ENCODE assay signal across 21 mouse cellular contexts in the genomic region with DNA sequence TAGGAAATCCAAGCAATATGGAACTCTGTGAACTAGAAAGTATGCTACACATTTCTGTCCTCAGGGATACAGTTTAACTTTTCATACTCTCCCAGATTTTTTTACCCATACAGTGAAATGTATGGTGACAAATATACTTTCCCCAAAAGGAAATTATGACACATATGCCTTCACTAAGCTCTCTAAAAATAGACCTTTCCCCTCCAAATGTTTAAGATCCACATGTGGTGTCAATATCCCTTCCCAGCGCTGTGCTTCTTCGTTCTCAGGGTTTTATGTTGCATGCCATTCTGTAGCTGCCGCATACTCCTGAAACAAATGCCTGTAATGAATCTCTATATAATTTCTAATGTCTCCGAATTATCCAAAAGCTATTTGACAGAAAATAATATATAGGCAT. TPM values are rescaled to one million over a fixed set of nuclear protein-coding genes. Genes with fewer than 3 reads are reported as not detected.
"Had no signal": no experiment of that assay in that cellular context is flagged by ENCODE, and none has a peak within 500 bp of the region (broad histone marks: within the 10 kb centered on the region; RNA-seq: fewer than 3 reads in every experiment).

No protein-coding gene starts in this region.

- ATAC-seq: lung, postnatal 0 days; midbrain, embryonic 13.5 days; midbrain, embryonic 15.5 days had no signal

- H3K4me2 ChIP-seq: lung, embryonic 15.5 days; midbrain, embryonic 11.5 days; midbrain, embryonic 13.5 days; midbrain, embryonic 15.5 days; neural tube, embryonic 12.5 days; stomach, embryonic 15.5 days had no signal

- H3K27me3 ChIP-seq: lung, embryonic 15.5 days; megakaryocyte, embryonic 14.5 days; midbrain, embryonic 13.5 days; midbrain, embryonic 15.5 days; neural tube, embryonic 12.5 days; stomach, embryonic 15.5 days had no signal

- H3K9ac ChIP-seq: lung, embryonic 15.5 days; midbrain, embryonic 13.5 days; midbrain, embryonic 15.5 days; neural tube, embryonic 12.5 days; stomach, embryonic 15.5 days had no signal

- DNase-seq: lung, adult 2 months; lung, postnatal 14 days; lung, postnatal 36 days; right cerebral cortex, postnatal 14 days; thymus, adult 2 months; thymus, postnatal 25 days; thymus, postnatal 4 days had no signal

- H3K4me1 ChIP-seq: lung, embryonic 15.5 days; midbrain, embryonic 13.5 days; midbrain, embryonic 15.5 days; neural tube, embryonic 12.5 days; stomach, embryonic 15.5 days had no signal

- H3K36me3 ChIP-seq: lung, embryonic 15.5 days; midbrain, embryonic 13.5 days; midbrain, embryonic 15.5 days; neural tube, embryonic 12.5 days; stomach, embryonic 15.5 days had no signal

- H3K4me3 ChIP-seq: lung, embryonic 15.5 days; megakaryocyte, embryonic 14.5 days; midbrain, embryonic 13.5 days; midbrain, embryonic 15.5 days; neural tube, embryonic 12.5 days; stomach, embryonic 15.5 days had no signal

- H3K9me3 ChIP-seq: lung, embryonic 15.5 days; megakaryocyte, embryonic 14.5 days; midbrain, embryonic 13.5 days; midbrain, embryonic 15.5 days; neural tube, embryonic 12.5 days; stomach, embryonic 15.5 days had no signal

- H3K27ac ChIP-seq: lung, embryonic 15.5 days; macrophage; midbrain, embryonic 13.5 days; midbrain, embryonic 15.5 days; neural tube, embryonic 12.5 days; stomach, embryonic 15.5 days; stomach, postnatal 0 days had no signal

RNA-seq across cellular contexts. Expression of gene Ush2a, which starts 58.4 kb away (rescaled TPM):
- total RNA-seq: megakaryocyte progenitor cell, adult 5-6 weeks; monocyte, adult 5-6 weeks; neutrophil, adult 5-6 weeks had no signal
- polyA plus RNA-seq: lung, adult 2 months; macrophage; spleen, adult 2 months; stomach, postnatal 0 days had no signal
